Mouse (Mus musculus): ENCODE results near the gene Tdo2. TPM values are rescaled to one million over a fixed set of nuclear protein-coding genes. Genes with fewer than 3 reads are reported as not detected.

Gene Tdo2
- polyA plus RNA-seq (2012; rRNA removed) = 0.04 and 0.18 TPM in 2 replicates

DNA sequence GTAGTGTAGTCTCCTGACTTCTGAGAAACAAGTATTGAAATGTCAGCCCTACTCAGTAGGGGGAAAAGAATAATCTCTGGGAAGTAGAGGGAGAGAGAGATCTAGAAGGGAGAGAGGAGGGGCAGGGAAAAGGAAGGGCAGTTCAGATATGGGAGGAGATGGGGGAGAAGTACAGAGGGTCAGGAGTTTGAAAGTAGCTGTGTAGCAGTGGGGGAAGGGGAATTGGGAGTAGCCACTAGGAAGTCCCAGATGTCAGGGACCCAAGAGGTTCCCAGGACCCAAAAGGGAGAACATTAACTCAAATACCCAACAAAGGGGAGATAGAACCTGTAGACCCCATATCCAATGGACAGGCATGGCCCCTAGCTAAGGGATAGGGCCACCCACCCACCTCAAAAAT, at the start of gene Tdo2:
Gene Tdo2, minus strand, starts transcription at position 101 of the 400 bp plus-strand sequence.
- DNase-seq (ENCODE audit: low read depth) = no peak
- TF ChIP-seq POLR2A (IDR thresholded peaks at IDR 0.05; ENCODE audit: borderline replicate concordance, extremely low read depth, insufficient read depth, insufficient read length, poor library complexity, severe bottlenecking) (no peak), CTCF (IDR thresholded peaks at IDR 0.05; ENCODE audit: borderline replicate concordance, extremely low read depth, insufficient read depth, insufficient read length) (no peak)

DNA sequence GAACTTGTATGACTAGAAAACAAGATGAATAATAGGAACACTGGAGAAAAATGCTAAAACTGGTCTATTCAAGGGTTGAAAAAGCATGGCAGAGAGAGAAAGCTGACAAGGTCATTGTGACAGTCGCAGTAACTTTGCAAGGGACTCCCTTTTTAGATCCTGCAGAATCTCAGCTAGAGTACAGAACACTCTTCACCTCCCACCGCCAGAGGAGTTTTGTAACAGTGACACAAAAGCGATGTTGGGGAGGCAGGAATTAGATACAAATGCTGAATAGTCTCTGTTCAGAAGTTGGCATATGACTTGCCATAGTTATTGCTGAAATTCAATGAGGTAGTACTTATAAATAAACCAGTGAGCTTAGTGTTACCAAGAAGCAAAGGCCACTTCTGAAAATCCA, 47.1 kb upstream of the Tdo2 start:
- TF ChIP-seq POLR2A (IDR thresholded peaks at IDR 0.05; ENCODE audit: borderline replicate concordance, extremely low read depth, insufficient read depth, insufficient read length, poor library complexity, severe bottlenecking) = no peak
- TF ChIP-seq CTCF (IDR thresholded peaks at IDR 0.05; ENCODE audit: borderline replicate concordance, extremely low read depth, insufficient read depth, insufficient read length) = no peak

DNA sequence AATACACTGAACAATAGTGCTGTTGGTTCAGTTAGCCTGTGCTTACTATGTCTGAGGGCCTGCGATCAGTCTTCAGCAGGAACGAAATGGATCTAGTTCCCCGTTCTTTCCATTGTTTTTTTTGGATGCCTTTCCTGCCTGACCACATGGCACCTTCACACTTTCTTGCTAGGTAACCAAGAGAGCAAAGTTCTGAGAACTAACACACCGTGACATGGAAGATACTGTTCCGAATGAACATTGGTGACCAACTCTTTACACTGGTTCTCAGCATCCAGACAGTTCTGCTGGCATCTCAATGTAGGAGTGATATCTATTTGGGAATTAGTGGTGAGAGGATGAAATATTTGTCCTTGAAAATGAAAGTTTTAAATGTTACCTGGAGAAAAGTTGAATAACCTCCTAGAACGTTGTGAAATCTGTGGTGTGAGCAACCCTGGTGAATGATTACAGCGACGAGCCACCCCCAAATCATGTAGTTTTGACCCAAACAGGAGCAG, 46.5 kb upstream of the Tdo2 start:
- no peak for DNase-seq (ENCODE audit: low read depth)
- no peak for TF ChIP-seq CTCF (IDR thresholded peaks at IDR 0.05; ENCODE audit: borderline replicate concordance, extremely low read depth, insufficient read depth, insufficient read length)
- no peak for TF ChIP-seq POLR2A (IDR thresholded peaks at IDR 0.05; ENCODE audit: borderline replicate concordance, extremely low read depth, insufficient read depth, insufficient read length, poor library complexity, severe bottlenecking)

More for the DNA sequence above, 47.1 kb upstream of the Tdo2 start:
- no peak for DNase-seq (ENCODE audit: low read depth)

DNA sequence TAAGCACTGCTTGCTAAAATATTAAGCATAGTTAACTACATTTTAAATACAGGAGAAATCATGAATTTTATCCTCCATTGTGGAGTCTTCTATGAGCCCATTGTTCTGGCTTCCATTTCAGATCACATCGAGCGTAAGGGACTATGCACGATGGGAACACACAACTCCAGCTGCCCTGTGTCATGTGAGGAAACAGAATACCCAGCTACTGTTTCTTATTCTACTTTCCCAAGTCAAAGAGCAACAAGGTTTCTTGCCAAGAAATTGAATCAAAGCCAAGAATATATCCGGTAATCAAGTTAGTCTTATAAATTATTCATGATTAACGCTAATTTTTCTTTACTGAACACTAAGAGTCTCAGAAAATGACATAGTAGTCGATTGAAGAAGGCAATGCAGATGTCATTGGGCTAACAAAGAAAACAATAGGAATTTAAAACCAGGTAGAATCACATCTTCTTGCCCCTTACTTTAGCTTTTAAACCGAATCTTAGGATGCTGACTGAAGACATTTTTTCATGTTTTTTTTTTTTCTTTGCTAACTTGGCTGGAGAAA, 38.2 kb upstream of the Tdo2 start:
- TF ChIP-seq CTCF (IDR thresholded peaks at IDR 0.05; ENCODE audit: borderline replicate concordance, extremely low read depth, insufficient read depth, insufficient read length) = no peak
- no peak for TF ChIP-seq POLR2A (IDR thresholded peaks at IDR 0.05; ENCODE audit: borderline replicate concordance, extremely low read depth, insufficient read depth, insufficient read length, poor library complexity, severe bottlenecking)
- DNase-seq (ENCODE audit: low read depth) = peak; percentile 70

DNA sequence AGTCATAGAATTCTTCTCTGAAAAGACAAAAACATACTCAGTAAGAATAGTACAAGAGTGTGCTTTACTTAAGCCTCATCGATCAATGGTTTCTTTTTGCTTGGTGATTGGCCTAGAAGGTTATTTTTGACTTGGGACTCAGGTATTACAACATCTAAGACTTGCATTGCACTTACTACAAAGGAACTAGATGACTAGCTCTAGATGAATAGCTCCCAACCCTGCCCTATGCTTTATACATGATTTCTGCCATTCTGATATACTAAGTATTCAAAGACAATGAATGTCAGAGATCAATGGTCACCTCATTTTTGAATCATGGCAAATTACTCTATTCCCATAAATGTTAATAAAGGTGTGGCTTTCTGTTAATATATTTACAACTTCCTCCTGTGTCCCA, 31.0 kb upstream of the Tdo2 start:
- no peak for TF ChIP-seq CTCF (IDR thresholded peaks at IDR 0.05; ENCODE audit: borderline replicate concordance, extremely low read depth, insufficient read depth, insufficient read length)
- TF ChIP-seq POLR2A (IDR thresholded peaks at IDR 0.05; ENCODE audit: borderline replicate concordance, extremely low read depth, insufficient read depth, insufficient read length, poor library complexity, severe bottlenecking) = no peak
- DNase-seq (ENCODE audit: low read depth) = no peak

DNA sequence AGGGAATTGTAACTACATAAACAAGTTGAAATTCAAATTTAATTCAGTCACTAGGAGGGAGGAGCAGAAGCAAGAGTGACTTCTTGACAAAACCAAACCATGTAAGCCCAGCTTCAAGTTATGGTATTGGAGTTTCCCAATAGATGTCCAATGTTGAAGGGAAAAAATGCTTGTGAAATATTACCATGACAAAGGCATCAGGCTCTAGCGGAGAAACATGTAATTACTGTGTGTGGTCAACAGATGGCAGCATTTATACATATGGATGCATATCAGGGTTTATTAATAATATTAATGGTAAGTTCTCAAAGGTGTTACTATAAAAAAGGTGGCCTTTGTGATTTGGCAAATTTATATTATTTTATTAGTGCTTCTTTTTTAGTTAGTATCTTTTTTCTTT, 20.0 kb upstream of the Tdo2 start:
- peak; percentile 76 for DNase-seq (ENCODE audit: low read depth)
- TF ChIP-seq POLR2A (IDR thresholded peaks at IDR 0.05; ENCODE audit: borderline replicate concordance, extremely low read depth, insufficient read depth, insufficient read length, poor library complexity, severe bottlenecking) (no peak), CTCF (IDR thresholded peaks at IDR 0.05; ENCODE audit: borderline replicate concordance, extremely low read depth, insufficient read depth, insufficient read length) (peak; percentile 28; the same call in 1 of the 2 replicates)

DNA sequence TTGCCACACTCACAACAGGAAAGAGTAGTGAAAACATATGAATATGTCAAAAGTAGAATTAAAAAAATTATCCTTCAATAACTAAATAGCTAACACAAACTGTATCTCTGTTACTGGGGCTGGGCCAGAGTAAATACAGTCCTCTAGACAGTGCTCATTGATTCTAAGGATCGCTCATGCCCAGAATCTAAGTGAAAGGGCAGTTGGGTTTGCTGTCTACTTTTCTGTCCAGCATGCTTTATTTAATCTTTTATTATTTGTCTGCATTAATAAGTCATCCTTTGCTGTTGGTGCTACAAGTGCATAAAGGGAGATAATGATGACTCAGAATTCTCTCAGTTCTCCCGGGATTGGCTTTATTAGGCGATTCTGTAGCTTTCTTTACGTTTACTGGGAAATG, 19.4 kb upstream of the Tdo2 start:
- TF ChIP-seq CTCF (IDR thresholded peaks at IDR 0.05; ENCODE audit: borderline replicate concordance, extremely low read depth, insufficient read depth, insufficient read length) = no peak
- no peak for TF ChIP-seq POLR2A (IDR thresholded peaks at IDR 0.05; ENCODE audit: borderline replicate concordance, extremely low read depth, insufficient read depth, insufficient read length, poor library complexity, severe bottlenecking)
- no peak for DNase-seq (ENCODE audit: low read depth)

DNA sequence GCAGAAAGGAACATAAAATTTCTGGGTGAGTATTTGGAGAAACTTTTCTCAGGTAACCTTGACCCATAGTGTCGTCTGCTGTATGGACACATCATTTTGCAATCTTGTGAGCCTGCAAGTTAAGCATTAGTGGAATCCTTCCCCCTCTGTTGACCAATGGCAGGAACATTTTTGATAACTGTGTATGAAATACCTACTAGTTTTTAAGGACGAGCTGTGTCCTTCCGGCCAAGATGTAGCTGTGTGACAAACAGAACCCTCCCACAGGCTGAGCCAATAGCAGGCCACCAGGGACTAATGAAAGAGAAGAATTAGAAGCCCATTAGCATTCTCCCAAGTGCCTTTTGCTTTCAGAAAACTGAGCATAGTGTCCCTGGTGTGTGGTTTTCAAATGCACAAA, 14.5 kb upstream of the Tdo2 start:
- TF ChIP-seq POLR2A (IDR thresholded peaks at IDR 0.05; ENCODE audit: borderline replicate concordance, extremely low read depth, insufficient read depth, insufficient read length, poor library complexity, severe bottlenecking) = no peak
- TF ChIP-seq CTCF (IDR thresholded peaks at IDR 0.05; ENCODE audit: borderline replicate concordance, extremely low read depth, insufficient read depth, insufficient read length) = no peak
- no peak for DNase-seq (ENCODE audit: low read depth)

DNA sequence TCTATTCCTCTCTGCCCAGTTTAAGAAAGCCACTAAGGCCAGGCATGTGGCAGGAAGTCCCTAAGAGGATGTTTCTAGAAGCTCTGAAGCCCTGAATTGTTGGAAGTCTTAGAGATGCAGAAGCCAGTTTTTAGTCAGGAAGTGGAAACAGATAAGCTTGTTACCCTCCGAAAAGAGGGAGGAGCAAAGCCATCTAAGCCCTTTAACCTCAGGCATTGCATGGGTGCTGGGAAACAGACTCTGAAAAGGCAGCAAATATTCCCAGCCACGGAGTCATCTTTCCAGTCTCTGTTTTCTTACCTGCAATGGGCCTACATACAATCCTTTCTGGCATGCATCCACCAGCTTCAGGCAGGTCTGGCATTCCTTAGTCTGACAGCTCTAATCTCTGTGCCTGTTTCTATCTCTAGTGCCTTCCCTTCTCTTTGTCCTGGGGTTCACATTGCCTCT, 13.7 kb upstream of the Tdo2 start:
- TF ChIP-seq POLR2A (IDR thresholded peaks at IDR 0.05; ENCODE audit: borderline replicate concordance, extremely low read depth, insufficient read depth, insufficient read length, poor library complexity, severe bottlenecking) (no peak), CTCF (IDR thresholded peaks at IDR 0.05; ENCODE audit: borderline replicate concordance, extremely low read depth, insufficient read depth, insufficient read length) (no peak)
- no peak for DNase-seq (ENCODE audit: low read depth)

DNA sequence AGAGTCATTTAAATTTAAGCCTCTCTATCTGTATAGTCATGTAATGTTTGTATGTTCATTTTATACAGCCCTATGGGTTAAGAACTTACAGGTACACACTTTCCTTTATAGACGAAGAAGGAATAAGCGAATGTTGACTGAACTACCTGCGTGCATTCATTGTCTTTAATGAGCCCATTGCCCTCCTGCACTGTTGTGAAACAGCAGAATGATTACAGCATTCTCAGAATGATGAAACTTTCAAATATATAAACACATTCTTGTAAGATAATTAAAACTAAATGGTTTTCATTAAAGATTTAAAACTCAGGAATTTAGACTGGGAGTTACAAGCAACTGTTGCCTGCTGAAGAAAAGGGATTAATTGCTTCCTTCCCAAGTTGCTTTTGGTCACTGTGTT, 11.6 kb upstream of the Tdo2 start:
- DNase-seq (ENCODE audit: low read depth) = no peak
- TF ChIP-seq POLR2A (IDR thresholded peaks at IDR 0.05; ENCODE audit: borderline replicate concordance, extremely low read depth, insufficient read depth, insufficient read length, poor library complexity, severe bottlenecking) = no peak
- TF ChIP-seq CTCF (IDR thresholded peaks at IDR 0.05; ENCODE audit: borderline replicate concordance, extremely low read depth, insufficient read depth, insufficient read length) = no peak

DNA sequence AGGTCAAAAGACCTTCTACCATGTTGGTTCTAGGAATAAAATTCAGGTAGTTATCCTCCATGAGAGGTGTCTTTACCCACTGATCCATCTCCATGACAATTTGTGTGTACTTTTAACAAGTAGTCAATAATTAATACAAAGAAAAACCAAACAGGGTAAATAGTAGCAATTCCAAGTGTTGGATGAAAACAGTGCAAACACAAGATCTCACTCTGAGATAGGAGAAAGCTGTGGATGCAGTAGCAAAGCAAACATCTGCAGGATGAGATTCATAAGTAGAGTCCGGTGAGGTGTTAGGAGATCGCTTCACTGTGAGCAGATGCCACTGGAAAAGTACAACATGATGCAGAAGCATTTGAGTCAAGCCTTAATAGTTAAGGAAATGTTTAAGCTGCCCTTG, 10.1 kb upstream of the Tdo2 start:
- no peak for DNase-seq (ENCODE audit: low read depth)
- TF ChIP-seq POLR2A (IDR thresholded peaks at IDR 0.05; ENCODE audit: borderline replicate concordance, extremely low read depth, insufficient read depth, insufficient read length, poor library complexity, severe bottlenecking) (no peak), CTCF (IDR thresholded peaks at IDR 0.05; ENCODE audit: borderline replicate concordance, extremely low read depth, insufficient read depth, insufficient read length) (no peak)

DNA sequence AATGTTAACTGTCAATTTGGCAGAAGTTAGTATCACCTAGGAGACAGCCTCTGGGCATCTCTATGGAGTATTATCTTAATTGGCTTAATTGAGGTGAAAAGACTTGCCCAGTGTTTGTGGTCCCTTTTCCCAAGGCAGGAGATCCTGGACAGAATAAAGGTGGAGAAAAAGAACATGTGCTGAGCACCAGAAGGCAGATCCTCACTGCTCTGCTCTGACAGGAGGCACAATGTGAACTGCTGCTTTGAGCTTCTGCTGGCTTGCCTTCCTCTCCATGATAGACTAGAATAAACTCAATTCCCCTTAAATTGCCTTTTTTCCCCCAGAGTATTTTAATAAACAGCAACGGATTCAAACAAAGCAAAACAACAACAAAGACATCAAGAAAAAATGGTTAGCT, 9.1 kb upstream of the Tdo2 start:
- DNase-seq (ENCODE audit: low read depth) = peak; percentile 47
- no peak for TF ChIP-seq CTCF (IDR thresholded peaks at IDR 0.05; ENCODE audit: borderline replicate concordance, extremely low read depth, insufficient read depth, insufficient read length)
- no peak for TF ChIP-seq POLR2A (IDR thresholded peaks at IDR 0.05; ENCODE audit: borderline replicate concordance, extremely low read depth, insufficient read depth, insufficient read length, poor library complexity, severe bottlenecking)

Data from brain, embryonic 14.5 days (tissue).